Comparison of ENCODE assay signal across 11 mouse cellular contexts in the genomic region with DNA sequence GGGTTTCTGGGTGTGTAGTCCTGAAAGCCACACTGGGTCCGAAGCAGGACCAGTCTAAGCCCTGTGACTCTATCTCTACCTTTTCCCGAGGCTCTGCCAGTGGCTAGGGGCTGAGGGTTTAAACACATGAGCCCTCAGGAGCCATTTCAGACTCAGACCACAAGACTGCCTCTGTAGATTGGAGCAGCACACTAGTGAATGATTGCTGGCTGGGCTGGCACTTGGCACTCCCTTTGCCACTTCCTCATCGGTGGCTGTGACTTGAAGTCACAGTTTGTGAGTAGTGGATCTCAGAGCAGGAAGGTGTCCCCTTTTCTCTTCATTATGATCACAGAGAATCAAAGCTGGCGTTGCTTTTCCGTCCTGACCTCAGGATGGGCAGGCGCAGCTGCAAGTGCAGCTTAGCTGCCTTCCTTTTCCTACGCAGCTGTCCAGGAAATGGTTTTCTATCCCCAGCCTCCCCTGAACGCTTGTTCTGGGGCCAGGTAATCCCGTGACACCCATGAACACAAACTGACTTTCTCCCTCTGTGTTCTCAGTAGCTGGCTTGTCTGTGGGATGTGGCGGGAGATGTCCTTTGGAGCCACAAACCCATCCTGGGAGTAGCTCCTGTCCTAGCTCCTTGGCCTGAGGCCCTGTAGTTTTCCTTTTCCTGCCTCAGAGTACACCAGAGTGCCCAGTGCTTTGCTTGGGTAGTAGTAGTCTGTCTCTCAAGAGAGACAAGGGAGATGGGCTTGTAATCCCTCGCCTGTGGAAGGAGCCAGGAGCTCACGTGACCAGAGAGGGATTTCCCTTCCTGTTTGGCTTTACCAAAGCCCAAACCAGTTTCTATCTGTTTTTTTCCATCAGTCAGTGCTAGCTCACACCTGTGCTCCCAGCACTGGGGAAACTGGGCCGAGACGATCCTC. TPM values are rescaled to one million over a fixed set of nuclear protein-coding genes. Genes with fewer than 3 reads are reported as not detected.
DNase-seq lines count a peak whose midpoint lies in the region; ATAC-seq lines count a peak whose summit lies in the region.
"Had no signal": no experiment of that assay in that cellular context is flagged by ENCODE, and none has a peak within 500 bp of the region (broad histone marks: within the 10 kb centered on the region; RNA-seq: fewer than 3 reads in every experiment).

No protein-coding gene starts in this region.

- no peak for ATAC-seq in limb, embryonic 15.5 days (ENCODE audit: insufficient number of reproducible peaks, low FRiP score, low TSS enrichment, low read depth)
- no peak for ATAC-seq in neural tube, embryonic 15.5 days (ENCODE audit: low FRiP score)

- DNase-seq in heart, adult 18-20 months: peak; percentile 36 to 39
- DNase-seq in heart, adult 9 months (ENCODE audit: low spot score in 2 of 2): no peak
- DNase-seq in lung, postnatal 10 days: peak; percentile 7
- no peak for DNase-seq in lung, adult 18-20 months
- DNase-seq in thymus, postnatal 4 days: peak; percentile 45
- no peak for DNase-seq in neural tube, embryonic 10.5 days (ENCODE audit: extremely low spot score, low spot score)
- DNase-seq: adrenal gland, adult 2 months; heart, postnatal 4 days had no signal

- peaks cover 4% of the 10 kb centered on the region; the same call in 1 of the 2 replicates for H3K4me1 ChIP-seq in limb, embryonic 15.5 days
- H3K4me1 ChIP-seq in neural tube, embryonic 15.5 days: no peaks in the 10 kb centered on the region
- H3K4me1 ChIP-seq: stomach, embryonic 15.5 days had no signal

- H3K36me3 ChIP-seq in limb, embryonic 15.5 days: peaks cover 6% of the 10 kb centered on the region; the same call in 1 of the 2 replicates
- H3K36me3 ChIP-seq in neural tube, embryonic 15.5 days: peaks cover 8% of the 10 kb centered on the region
- H3K36me3 ChIP-seq: stomach, embryonic 15.5 days had no signal

- no peaks in the 10 kb centered on the region for H3K9me3 ChIP-seq in limb, embryonic 15.5 days
- no peaks in the 10 kb centered on the region for H3K9me3 ChIP-seq in neural tube, embryonic 15.5 days (replicated peaks)
- H3K9me3 ChIP-seq: stomach, embryonic 15.5 days had no signal

- 0 out of 2 replicates have a peak overlapping the region, but pooled peaks have one; percentile 33 for H3K27ac ChIP-seq in limb, embryonic 15.5 days
- H3K27ac ChIP-seq in neural tube, embryonic 15.5 days (replicated peaks): no peak overlapping the region
- H3K27ac ChIP-seq: stomach, embryonic 15.5 days had no signal

- no peak overlapping the region for H3K4me2 ChIP-seq in limb, embryonic 15.5 days
- no peak overlapping the region for H3K4me2 ChIP-seq in neural tube, embryonic 15.5 days
- H3K4me2 ChIP-seq: stomach, embryonic 15.5 days had no signal

- WGBS in limb, embryonic 15.5 days: 63% methylated on average over 14 of the region's 14 CpGs
- 90% methylated on average over 14 of the region's 14 CpGs for WGBS in neural tube, embryonic 15.5 days

- H3K27me3 ChIP-seq in limb, embryonic 15.5 days: no peaks in the 10 kb centered on the region
- H3K27me3 ChIP-seq in neural tube, embryonic 15.5 days (replicated peaks): no peaks in the 10 kb centered on the region
- H3K27me3 ChIP-seq: stomach, embryonic 15.5 days had no signal

- H3K9ac ChIP-seq in limb, embryonic 15.5 days: no peak overlapping the region
- H3K9ac ChIP-seq in neural tube, embryonic 15.5 days (replicated peaks): no peak overlapping the region
- H3K9ac ChIP-seq: stomach, embryonic 15.5 days had no signal

- no peak overlapping the region for H3K4me3 ChIP-seq in limb, embryonic 15.5 days
- H3K4me3 ChIP-seq in neural tube, embryonic 15.5 days (replicated peaks): no peak overlapping the region
- H3K4me3 ChIP-seq: stomach, embryonic 15.5 days had no signal

RNA-seq across cellular contexts. Expression of gene Acsl1, which starts 37.9 kb away (rescaled TPM):
- total RNA-seq in heart, adult 18-20 months (2021): 100 to 1,000 TPM; 940 to 953 TPM
- polyA plus RNA-seq in limb, embryonic 15.5 days (2015; fragmentation: Nextera tagmentation; extraction: Ambion mirVana): 50.3 and 53.4 TPM in 2 replicates
- polyA plus RNA-seq in neural tube, embryonic 15.5 days (2015; fragmentation: Nextera tagmentation; extraction: Ambion mirVana): 17.0 and 17.2 TPM in 2 replicates

RNA-seq across cellular contexts. Expression of gene Cenpu, which starts 43.1 kb away (rescaled TPM):
- total RNA-seq in heart, adult 18-20 months (2021): under 1 TPM; 0.49 to 0.97 TPM
- polyA plus RNA-seq in limb, embryonic 15.5 days (2015; fragmentation: Nextera tagmentation; extraction: Ambion mirVana): 9.2 and 10.2 TPM in 2 replicates
- polyA plus RNA-seq in neural tube, embryonic 15.5 days (2015; fragmentation: Nextera tagmentation; extraction: Ambion mirVana): 6.3 and 8.2 TPM in 2 replicates

Comparison
In these comparisons a context has a peak if more than half of its experiments do, and no peak if none do; other contexts are left out.
1. DNase-seq: peak in heart, adult 18-20 months (2 of 2), lung, postnatal 10 days (single experiment) and thymus, postnatal 4 days (single experiment); none in heart, adult 9 months (0 of 2), lung, adult 18-20 months (0 of 2) and neural tube, embryonic 10.5 days (single experiment).